Mouse (Mus musculus): ENCODE measurements around the gene Stac3.

DNA sequence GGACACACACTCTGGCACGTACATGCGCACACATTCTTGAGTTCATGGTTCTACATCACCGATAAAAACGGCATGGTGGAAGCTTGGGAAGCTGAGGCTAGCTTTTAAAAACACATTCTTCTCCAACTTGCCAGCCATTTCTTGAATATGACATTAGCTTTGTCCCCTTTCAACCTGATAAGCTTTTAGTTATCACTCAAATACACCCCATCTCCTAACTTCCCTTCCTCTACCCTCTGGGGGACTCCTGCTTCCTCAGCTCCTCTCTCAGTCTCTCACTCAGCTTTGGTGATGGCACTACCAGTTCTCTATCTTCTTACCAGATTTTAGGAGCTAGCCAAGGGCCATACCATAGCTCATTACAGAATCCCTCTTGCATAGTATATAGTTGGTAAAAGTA lies 26.3 kb upstream of the Stac3 start:
- TF ChIP-seq POLR2A (IDR thresholded peaks at IDR 0.05; ENCODE audit: borderline replicate concordance, insufficient read depth, low read length) (no peak), CTCF (IDR thresholded peaks at IDR 0.05; ENCODE audit: borderline replicate concordance, insufficient read depth, low read depth, low read length) (no peak)
